Mouse (Mus musculus): ENCODE results near the gene Dcst1.

GRCm38 (mm10) chr3:89379388-89380131, 14.5 kb upstream of the Dcst1 start:
- TF ChIP-seq CTCF (IDR thresholded peaks at IDR 0.05; ENCODE audit: low read depth) (no peak), EP300 (IDR thresholded peaks at IDR 0.05; ENCODE audit: low read depth) (no peak)

Measured in heart, postnatal 0 days (tissue).